In the genomic region with DNA sequence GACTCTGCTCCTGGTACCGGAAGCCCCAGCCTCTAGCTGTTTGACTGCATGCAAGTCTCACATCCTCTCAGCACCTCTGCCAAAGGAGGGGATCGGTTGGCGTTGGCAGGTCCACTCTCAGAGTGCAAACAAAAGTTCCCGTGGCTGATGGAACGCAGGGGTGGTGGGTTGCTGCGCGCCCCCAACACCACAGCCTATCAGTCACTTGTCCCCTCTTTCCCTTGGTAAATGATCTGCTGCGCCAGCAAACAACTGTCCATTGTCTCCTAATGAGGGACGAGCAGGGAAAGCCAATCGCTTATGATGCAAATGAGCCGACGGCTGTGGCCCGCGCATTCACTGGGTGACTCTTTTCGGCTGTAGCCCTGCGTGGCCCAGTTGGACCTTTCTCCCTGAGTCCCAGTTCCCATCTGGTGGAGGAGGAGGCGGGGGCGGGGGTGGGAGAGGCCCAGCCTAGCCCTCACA, we compare ENCODE assay signal across 9 mouse cellular contexts. TPM values are rescaled to one million over a fixed set of nuclear protein-coding genes. Genes with fewer than 3 reads are reported as not detected.
A peak's percentile ranks its signal among the peaks of the same experiment; 100 is the strongest.
DNase-seq lines count a peak whose midpoint lies in the region; ATAC-seq and TF ChIP-seq lines count a peak whose summit lies in the region.
"Had no signal": no experiment of that assay in that cellular context is flagged by ENCODE, and none has a peak within 500 bp of the region (broad histone marks: within the 10 kb centered on the region; RNA-seq: fewer than 3 reads in every experiment).

No protein-coding gene starts in this region.

- 8% methylated on average over 18 of the region's 18 CpGs for whole genome bisulfite sequencing in heart, embryonic 12.5 days
- 6% methylated on average over 18 of the region's 18 CpGs for WGBS in forebrain, postnatal 0 days
- 36% methylated on average over 18 of the region's 18 CpGs for WGBS in liver, postnatal 0 days (ENCODE audit: insufficient replicate concordance)

- TF ChIP-seq CTCF in forebrain, postnatal 0 days (IDR thresholded peaks at IDR 0.05; ENCODE audit: low read depth), result no peak
- no peak for TF ChIP-seq CTCF in liver, postnatal 0 days (IDR thresholded peaks at IDR 0.05; ENCODE audit: low read depth)

- peaks cover 42% of the 10 kb centered on the region for H3K4me1 ChIP-seq in heart, embryonic 12.5 days (replicated peaks)
- peaks cover 8% of the 10 kb centered on the region; the same call in 1 of the 2 replicates for H3K4me1 ChIP-seq in forebrain, postnatal 0 days (ENCODE audit: insufficient read depth)
- H3K4me1 ChIP-seq in liver, postnatal 0 days (ENCODE audit: insufficient read depth), result peaks cover 13% of the 10 kb centered on the region

- no peak for DNase-seq in heart, adult 8-10 months (ENCODE audit: low spot score)
- peak; percentile 76 for DNase-seq in ES-CJ7 (ENCODE audit: low read depth, low spot score)
- no peak for DNase-seq in forebrain, postnatal 0 days
- DNase-seq in liver, postnatal 0 days, result no peak
- no peak for DNase-seq in thymus, postnatal 10 days (ENCODE audit: low spot score in 2 of 2)
- no peak for DNase-seq in cerebellum, postnatal 25 days
- DNase-seq in spleen, postnatal 36 days (ENCODE audit: low spot score in 2 of 2), result no peak

- H3K36me3 ChIP-seq in heart, embryonic 12.5 days, result no peaks in the 10 kb centered on the region
- no peaks in the 10 kb centered on the region for H3K36me3 ChIP-seq in forebrain, postnatal 0 days (ENCODE audit: insufficient read depth)
- no peaks in the 10 kb centered on the region for H3K36me3 ChIP-seq in liver, postnatal 0 days (replicated peaks; ENCODE audit: insufficient read depth, low read length)

- H3K9me3 ChIP-seq in heart, embryonic 12.5 days (replicated peaks), result no peaks in the 10 kb centered on the region
- no peaks in the 10 kb centered on the region for H3K9me3 ChIP-seq in forebrain, postnatal 0 days (ENCODE audit: low read length)
- H3K9me3 ChIP-seq in liver, postnatal 0 days (ENCODE audit: low read length), result no peaks in the 10 kb centered on the region
- H3K9me3 ChIP-seq: megakaryocyte, embryonic 14.5 days had no signal

- no peak for TF ChIP-seq EP300 in liver, postnatal 0 days (IDR thresholded peaks at IDR 0.05; ENCODE audit: low read depth)

- no peaks in the 10 kb centered on the region for H3K27me3 ChIP-seq in heart, embryonic 12.5 days (replicated peaks)
- no peaks in the 10 kb centered on the region for H3K27me3 ChIP-seq in forebrain, postnatal 0 days (ENCODE audit: insufficient read depth, low read length)
- no peaks in the 10 kb centered on the region for H3K27me3 ChIP-seq in liver, postnatal 0 days (ENCODE audit: insufficient read depth, low read length)

- H3K9ac ChIP-seq in heart, embryonic 12.5 days, result 0 out of 2 replicates have a peak overlapping the region, but pooled peaks have one; percentile 9
- H3K9ac ChIP-seq in forebrain, postnatal 0 days, result no peak overlapping the region
- no peak overlapping the region for H3K9ac ChIP-seq in liver, postnatal 0 days (replicated peaks)

- peak overlapping the region; percentile 50 for H3K4me2 ChIP-seq in heart, embryonic 12.5 days
- peak overlapping the region; percentile 16 for H3K4me2 ChIP-seq in forebrain, postnatal 0 days (ENCODE audit: low read depth)
- H3K4me2 ChIP-seq in liver, postnatal 0 days (ENCODE audit: low read depth, low read length), result peak overlapping the region; percentile 38

- no peak overlapping the region; the same call in 1 of the 2 replicates for H3K27ac ChIP-seq in heart, embryonic 12.5 days (ENCODE audit: poor library complexity, severe bottlenecking)
- peak overlapping the region; percentile 45; the same call in 1 of the 2 replicates for H3K27ac ChIP-seq in forebrain, postnatal 0 days (ENCODE audit: low read depth, low read length)
- H3K27ac ChIP-seq in liver, postnatal 0 days (ENCODE audit: low read depth), result no peak overlapping the region

- no peak for ATAC-seq in heart, embryonic 12.5 days (ENCODE audit: insufficient number of reproducible peaks, low FRiP score)
- no peak for ATAC-seq in forebrain, postnatal 0 days
- peak; percentile 45; the same call in 1 of the 2 replicates for ATAC-seq in liver, postnatal 0 days

- H3K4me3 ChIP-seq in heart, embryonic 12.5 days, result 0 out of 2 replicates have a peak overlapping the region, but pooled peaks have one; percentile 6
- H3K4me3 ChIP-seq in forebrain, postnatal 0 days (ENCODE audit: low read depth, low read length), result no peak overlapping the region
- H3K4me3 ChIP-seq in liver, postnatal 0 days (ENCODE audit: low read depth, low read length), result no peak overlapping the region
- H3K4me3 ChIP-seq: megakaryocyte, embryonic 14.5 days had no signal

RNA-seq across cellular contexts. Expression of gene Vat1, which starts 13.2 kb away (rescaled TPM):
- 39.3 and 40.4 TPM in 2 replicates for polyA plus RNA-seq in heart, embryonic 12.5 days (2016; fragmentation: Nextera tagmentation; extraction: Ambion mirVana)
- 10 to 100 TPM; 20.6 to 23.2 (median 21.8) TPM for total RNA-seq in heart, adult 8-10 months (2022)
- total RNA-seq in forebrain, postnatal 0 days (2014; rRNA removed), result 131 and 174 TPM in 2 replicates
- 73.3 and 92.7 TPM in 2 replicates for polyA plus RNA-seq in forebrain, postnatal 0 days (2015; fragmentation: Nextera tagmentation; extraction: Ambion mirVana)
- 8.3 and 8.4 TPM in 2 replicates for polyA plus RNA-seq in liver, postnatal 0 days (2015; fragmentation: Nextera tagmentation; extraction: Ambion mirVana)

RNA-seq across cellular contexts. Expression of gene Rnd2, which starts 14.4 kb away (rescaled TPM):
- 30.5 and 31.9 TPM in 2 replicates for polyA plus RNA-seq in heart, embryonic 12.5 days (2016; fragmentation: Nextera tagmentation; extraction: Ambion mirVana)
- 1 to 10 TPM; 5.3 to 7.5 (median 6.2) TPM for total RNA-seq in heart, adult 8-10 months (2022)
- total RNA-seq in forebrain, postnatal 0 days (2014; rRNA removed), result 61.9 and 71.4 TPM in 2 replicates
- 88.1 and 96.6 TPM in 2 replicates for polyA plus RNA-seq in forebrain, postnatal 0 days (2015; fragmentation: Nextera tagmentation; extraction: Ambion mirVana)
- 1.9 and 2.0 TPM in 2 replicates for polyA plus RNA-seq in liver, postnatal 0 days (2015; fragmentation: Nextera tagmentation; extraction: Ambion mirVana)

RNA-seq across cellular contexts. Expression of gene Ifi35, which starts 31.0 kb away (rescaled TPM):
- polyA plus RNA-seq in heart, embryonic 12.5 days (2016; fragmentation: Nextera tagmentation; extraction: Ambion mirVana), result 11.5 and 12.3 TPM in 2 replicates
- 10 to 100 TPM; 13.4 to 14.6 (median 13.9) TPM for total RNA-seq in heart, adult 8-10 months (2022)
- total RNA-seq in forebrain, postnatal 0 days (2014; rRNA removed), result 3.2 and 5.2 TPM in 2 replicates
- 3.8 and 5.1 TPM in 2 replicates for polyA plus RNA-seq in forebrain, postnatal 0 days (2015; fragmentation: Nextera tagmentation; extraction: Ambion mirVana)
- 27.2 and 28.2 TPM in 2 replicates for polyA plus RNA-seq in liver, postnatal 0 days (2015; fragmentation: Nextera tagmentation; extraction: Ambion mirVana)

RNA-seq across cellular contexts. Expression of gene Rpl27, which starts 37.1 kb away (rescaled TPM):
- polyA plus RNA-seq in heart, embryonic 12.5 days (2016; fragmentation: Nextera tagmentation; extraction: Ambion mirVana), result 247 and 258 TPM in 2 replicates
- total RNA-seq in heart, adult 8-10 months (2022), result 10 to 100 TPM; 29.2 to 41.5 (median 39.2) TPM
- 785 and 1,503 TPM in 2 replicates for total RNA-seq in forebrain, postnatal 0 days (2014; rRNA removed)
- polyA plus RNA-seq in forebrain, postnatal 0 days (2015; fragmentation: Nextera tagmentation; extraction: Ambion mirVana), result 274 and 348 TPM in 2 replicates
- polyA plus RNA-seq in liver, postnatal 0 days (2015; fragmentation: Nextera tagmentation; extraction: Ambion mirVana), result 205 and 213 TPM in 2 replicates

RNA-seq across cellular contexts. Expression of gene Ptges3l, which starts 54.1 kb away (rescaled TPM):
- polyA plus RNA-seq in heart, embryonic 12.5 days (2016; fragmentation: Nextera tagmentation; extraction: Ambion mirVana), result 80.3 and 80.5 TPM in 2 replicates
- total RNA-seq in heart, adult 8-10 months (2022), result 10 to 100 TPM; 46.5 to 67.8 (median 61.1) TPM
- 0.62 and 1.8 TPM in 2 replicates for total RNA-seq in forebrain, postnatal 0 days (2014; rRNA removed)
- polyA plus RNA-seq in forebrain, postnatal 0 days (2015; fragmentation: Nextera tagmentation; extraction: Ambion mirVana), result 1.2 and 2.4 TPM in 2 replicates
- polyA plus RNA-seq in liver, postnatal 0 days (2015; fragmentation: Nextera tagmentation; extraction: Ambion mirVana), result 0.65 and 1.0 TPM in 2 replicates

Comparison
In these comparisons a context has a peak if more than half of its experiments do, and no peak if none do; other contexts are left out.
1. RNA of gene Rnd2, which starts 14.4 kb away (polyA plus RNA-seq): 88.1 to 96.6 TPM in forebrain, postnatal 0 days and 30.5 to 31.9 TPM in heart, embryonic 12.5 days; 1.9 to 2.0 TPM in liver, postnatal 0 days; every median in the first group is over 10 times any median in the second.
2. Peak in every context shown above with its lines, with median percentiles within 50 percentile points of each other: H3K4me2 ChIP-seq.